Mouse (Mus musculus): ENCODE measurements around the gene Armc7.
A peak's percentile ranks its signal among the peaks of the same experiment; 100 is the strongest.
"Not testable (repeated sequence)": the region's sequence is repeated elsewhere in the genome, so short reads cannot be mapped to it uniquely, and the experiment has no call there.

The Armc7 gene

GRCm38 (mm10) chr11:115491356-115492083, 16.1 kb downstream of the Armc7 start, which contains the start of gene Nt5c:
Gene Nt5c, minus strand, starts transcription at chr11:115491862.
- H3K36me3 ChIP-seq (ENCODE audit: control insufficient read depth, insufficient read depth, low read length, poor library complexity, severe bottlenecking) = peaks cover 2% of the 10 kb centered on the region; the same call in 1 of the 2 replicates
- peak; percentile 87 for DNase-seq (ENCODE audit: low read depth, low spot score)
- no peaks in the 10 kb centered on the region for H3K27me3 ChIP-seq (ENCODE audit: control insufficient read depth, insufficient read depth, low read length, poor library complexity, severe bottlenecking)

- Histone ChIP-seq H3K36me3 (ENCODE audit: control insufficient read depth, insufficient read depth, low read length, poor library complexity, severe bottlenecking) (peaks cover 2% of the 10 kb centered on the region), H3K27me3 (ENCODE audit: control insufficient read depth, insufficient read depth, low read length, poor library complexity, severe bottlenecking) (no peaks in the 10 kb centered on the region)
- DNase-seq (ENCODE audit: low read depth, low spot score) = no peak
Observed at GRCm38 (mm10) chr11:115492387-115492786, 16.9 kb downstream of the Armc7 start.

GRCm38 (mm10) chr11:115496559-115496958, 21.1 kb downstream of the Armc7 start:
- H3K27me3 ChIP-seq (ENCODE audit: control insufficient read depth, insufficient read depth, low read length, poor library complexity, severe bottlenecking); DNase-seq (ENCODE audit: low read depth, low spot score): not testable (repeated sequence)
- H3K36me3 ChIP-seq (ENCODE audit: control insufficient read depth, insufficient read depth, low read length, poor library complexity, severe bottlenecking) = peaks cover 13% of the 10 kb centered on the region

- Histone ChIP-seq H3K27me3 (ENCODE audit: control insufficient read depth, insufficient read depth, low read length, poor library complexity, severe bottlenecking) (no peaks in the 10 kb centered on the region), H3K36me3 (ENCODE audit: control insufficient read depth, insufficient read depth, low read length, poor library complexity, severe bottlenecking) (peaks cover 15% of the 10 kb centered on the region)
- no peak for DNase-seq (ENCODE audit: low read depth, low spot score)
Observed at GRCm38 (mm10) chr11:115502636-115503035, 27.2 kb downstream of the Armc7 start.

GRCm38 (mm10) chr11:115506586-115506985, 31.1 kb downstream of the Armc7 start:
- Histone ChIP-seq H3K27me3 (ENCODE audit: control insufficient read depth, insufficient read depth, low read length, poor library complexity, severe bottlenecking) (no peaks in the 10 kb centered on the region), H3K36me3 (ENCODE audit: control insufficient read depth, insufficient read depth, low read length, poor library complexity, severe bottlenecking) (peaks cover 4% of the 10 kb centered on the region)
- no peak for DNase-seq (ENCODE audit: low read depth, low spot score)

GRCm38 (mm10) chr11:115508061-115508460, 32.6 kb downstream of the Armc7 start:
- H3K36me3 ChIP-seq (ENCODE audit: control insufficient read depth, insufficient read depth, low read length, poor library complexity, severe bottlenecking) = no peaks in the 10 kb centered on the region
- DNase-seq (ENCODE audit: low read depth, low spot score) = peak; percentile 26
- H3K27me3 ChIP-seq (ENCODE audit: control insufficient read depth, insufficient read depth, low read length, poor library complexity, severe bottlenecking) = no peaks in the 10 kb centered on the region

GRCm38 (mm10) chr11:115509773-115510506, 34.5 kb downstream of the Armc7 start:
- Histone ChIP-seq H3K27me3 (ENCODE audit: control insufficient read depth, insufficient read depth, low read length, poor library complexity, severe bottlenecking) (no peaks in the 10 kb centered on the region), H3K36me3 (ENCODE audit: control insufficient read depth, insufficient read depth, low read length, poor library complexity, severe bottlenecking) (no peaks in the 10 kb centered on the region)
- no peak for DNase-seq (ENCODE audit: low read depth, low spot score)

GRCm38 (mm10) chr11:115510507-115510888, 35.0 kb downstream of the Armc7 start:
- no peak for DNase-seq (ENCODE audit: low read depth, low spot score)
- no peaks in the 10 kb centered on the region for H3K36me3 ChIP-seq (ENCODE audit: control insufficient read depth, insufficient read depth, low read length, poor library complexity, severe bottlenecking)
- H3K27me3 ChIP-seq (ENCODE audit: control insufficient read depth, insufficient read depth, low read length, poor library complexity, severe bottlenecking) = no peaks in the 10 kb centered on the region

GRCm38 (mm10) chr11:115511121-115511520, 35.7 kb downstream of the Armc7 start:
- H3K36me3 ChIP-seq (ENCODE audit: control insufficient read depth, insufficient read depth, low read length, poor library complexity, severe bottlenecking) = no peaks in the 10 kb centered on the region
- no peaks in the 10 kb centered on the region for H3K27me3 ChIP-seq (ENCODE audit: control insufficient read depth, insufficient read depth, low read length, poor library complexity, severe bottlenecking)
- no peak for DNase-seq (ENCODE audit: low read depth, low spot score)

GRCm38 (mm10) chr11:115512004-115512403, 36.5 kb downstream of the Armc7 start:
- DNase-seq (ENCODE audit: low read depth, low spot score) = no peak

GRCm38 (mm10) chr11:115512407-115513183, 37.1 kb downstream of the Armc7 start:
- no peaks in the 10 kb centered on the region for H3K27me3 ChIP-seq (ENCODE audit: control insufficient read depth, insufficient read depth, low read length, poor library complexity, severe bottlenecking)
- H3K36me3 ChIP-seq (ENCODE audit: control insufficient read depth, insufficient read depth, low read length, poor library complexity, severe bottlenecking) = no peaks in the 10 kb centered on the region
- DNase-seq (ENCODE audit: low read depth, low spot score) = peak; percentile 81

More at GRCm38 (mm10) chr11:115512004-115512403, 36.5 kb downstream of the Armc7 start:
- H3K36me3 ChIP-seq (ENCODE audit: control insufficient read depth, insufficient read depth, low read length, poor library complexity, severe bottlenecking) = no peaks in the 10 kb centered on the region
- H3K27me3 ChIP-seq (ENCODE audit: control insufficient read depth, insufficient read depth, low read length, poor library complexity, severe bottlenecking) = no peaks in the 10 kb centered on the region

- Histone ChIP-seq H3K36me3 (ENCODE audit: control insufficient read depth, insufficient read depth, low read length, poor library complexity, severe bottlenecking) (no peaks in the 10 kb centered on the region), H3K27me3 (ENCODE audit: control insufficient read depth, insufficient read depth, low read length, poor library complexity, severe bottlenecking) (no peaks in the 10 kb centered on the region)
- peak; percentile 43 for DNase-seq (ENCODE audit: low read depth, low spot score)
Observed at GRCm38 (mm10) chr11:115513271-115514237, 38.1 kb downstream of the Armc7 start.

- no peaks in the 10 kb centered on the region for H3K36me3 ChIP-seq (ENCODE audit: control insufficient read depth, insufficient read depth, low read length, poor library complexity, severe bottlenecking)
- DNase-seq (ENCODE audit: low read depth, low spot score) = peak; percentile 98
- no peaks in the 10 kb centered on the region for H3K27me3 ChIP-seq (ENCODE audit: control insufficient read depth, insufficient read depth, low read length, poor library complexity, severe bottlenecking)
Observed at GRCm38 (mm10) chr11:115514238-115514663, 38.8 kb downstream of the Armc7 start, which contains the start of gene Jpt1. Gene Jpt1, minus strand, starts transcription at chr11:115514387.

GRCm38 (mm10) chr11:115515021-115515420, 39.6 kb downstream of the Armc7 start:
- H3K36me3 ChIP-seq (ENCODE audit: control insufficient read depth, insufficient read depth, low read length, poor library complexity, severe bottlenecking) = no peaks in the 10 kb centered on the region
- no peaks in the 10 kb centered on the region for H3K27me3 ChIP-seq (ENCODE audit: control insufficient read depth, insufficient read depth, low read length, poor library complexity, severe bottlenecking)
- peak; percentile 25 for DNase-seq (ENCODE audit: low read depth, low spot score)
